Comparison of ENCODE assay signal across 8 mouse cellular contexts in genomic region chr5:123149451-123150400, GRCm38 (mm10). TPM values are rescaled to one million over a fixed set of nuclear protein-coding genes. Genes with fewer than 3 reads are reported as not detected.
DNase-seq lines count a peak whose midpoint lies in the region; ATAC-seq and TF ChIP-seq lines count a peak whose summit lies in the region.

No protein-coding gene starts in this region.

- TF ChIP-seq POLR2A in olfactory bulb, adult 2 months (IDR thresholded peaks at IDR 0.05; ENCODE audit: insufficient read depth, low read depth, low read length) = no peak

- peak; percentile 70 for ATAC-seq in frontal cortex, adult (ENCODE audit: low TSS enrichment)
- ATAC-seq in lung, embryonic 16.5 days (ENCODE audit: low read depth) = peak; percentile 88

- H3K4me3 ChIP-seq in hindbrain, embryonic 10.5 days = peak overlapping the region; percentile 46
- peak overlapping the region; percentile 46 for H3K4me3 ChIP-seq in lung, embryonic 16.5 days (ENCODE audit: low read length)
- peak overlapping the region; percentile 48 for H3K4me3 ChIP-seq in olfactory bulb, adult 2 months (ENCODE audit: insufficient read depth, low read depth, low read length)

- no peaks in the 10 kb centered on the region for H3K27me3 ChIP-seq in hindbrain, embryonic 10.5 days (ENCODE audit: insufficient read depth, poor library complexity, severe bottlenecking)
- no peaks in the 10 kb centered on the region for H3K27me3 ChIP-seq in lung, embryonic 16.5 days (ENCODE audit: control insufficient read depth, insufficient read depth, low read depth, low read length)

- peaks cover 100% of the 10 kb centered on the region for H3K36me3 ChIP-seq in hindbrain, embryonic 10.5 days
- peaks cover 45% of the 10 kb centered on the region for H3K36me3 ChIP-seq in lung, embryonic 16.5 days (ENCODE audit: control insufficient read depth, insufficient read depth, low read length)

- H3K4me1 ChIP-seq in hindbrain, embryonic 10.5 days (replicated peaks) = peaks cover 60% of the 10 kb centered on the region
- peaks cover 39% of the 10 kb centered on the region for H3K4me1 ChIP-seq in lung, embryonic 16.5 days (replicated peaks; ENCODE audit: control insufficient read depth, insufficient read depth, low read length)
- H3K4me1 ChIP-seq in olfactory bulb, adult 2 months (ENCODE audit: control insufficient read depth, insufficient read depth, low read length) = peaks cover 55% of the 10 kb centered on the region

- H3K4me2 ChIP-seq in lung, embryonic 16.5 days (ENCODE audit: low read depth, low read length) = peak overlapping the region; percentile 60

- DNase-seq in MN1 (ENCODE audit: low spot score) = peak; percentile 79
- peak; percentile 93 for DNase-seq in cerebellum, adult 9-10 months
- DNase-seq in hindbrain, embryonic 10.5 days (ENCODE audit: low spot score) = peak; percentile 91
- DNase-seq in layer of hippocampus, adult 9-11 months = peak; percentile 90
- peak; percentile 89 for DNase-seq in thymus, postnatal 0 days (ENCODE audit: low spot score)

- no peaks in the 10 kb centered on the region for H3K9me3 ChIP-seq in hindbrain, embryonic 10.5 days
- H3K9me3 ChIP-seq in lung, embryonic 16.5 days (ENCODE audit: control insufficient read depth, low read length) = no peaks in the 10 kb centered on the region

- peak; percentile 88 for TF ChIP-seq CTCF in olfactory bulb, adult 2 months (IDR thresholded peaks at IDR 0.05; ENCODE audit: insufficient read depth, low read depth, low read length)

- H3K9ac ChIP-seq in lung, embryonic 16.5 days (ENCODE audit: low read length) = peak overlapping the region; percentile 51; the same call in 1 of the 2 replicates

- WGBS in hindbrain, embryonic 10.5 days = 14% methylated on average over 19 of the region's 19 CpGs
- 3% methylated on average over 19 of the region's 19 CpGs for WGBS in lung, embryonic 16.5 days
- 3% methylated on average over 19 of the region's 19 CpGs for WGBS in olfactory bulb, adult 2 months

- H3K27ac ChIP-seq in hindbrain, embryonic 10.5 days = peak overlapping the region; percentile 54
- peak overlapping the region; percentile 52 for H3K27ac ChIP-seq in lung, embryonic 16.5 days (ENCODE audit: low read length)
- H3K27ac ChIP-seq in olfactory bulb, adult 2 months (ENCODE audit: insufficient read depth, low read depth, low read length) = no peak overlapping the region

RNA-seq across cellular contexts. Expression of gene Setd1b, which starts 7.7 kb away (rescaled TPM):
- 7.9 and 9.5 TPM in 2 replicates for polyA plus RNA-seq in hindbrain, embryonic 10.5 days (2016; fragmentation: Nextera tagmentation; extraction: Ambion mirVana)
- polyA plus RNA-seq in lung, embryonic 16.5 days (2015; fragmentation: Nextera tagmentation; extraction: Ambion mirVana) = 8.4 and 9.1 TPM in 2 replicates
- polyA plus RNA-seq in olfactory bulb, adult 2 months (2012; ENCODE audit: insufficient read depth, insufficient read length, low replicate concordance, missing spikeins) = not detected in 2 replicates
- 8.0 and 11.3 TPM in 2 replicates for polyA plus RNA-seq in thymus, postnatal 0 days (2015; fragmentation: Nextera tagmentation; extraction: Ambion mirVana)

RNA-seq across cellular contexts. Expression of gene Rhof, which starts 17.2 kb away (rescaled TPM):
- polyA plus RNA-seq in hindbrain, embryonic 10.5 days (2016; fragmentation: Nextera tagmentation; extraction: Ambion mirVana) = 1.9 and 2.2 TPM in 2 replicates
- 5.3 and 5.6 TPM in 2 replicates for polyA plus RNA-seq in lung, embryonic 16.5 days (2015; fragmentation: Nextera tagmentation; extraction: Ambion mirVana)
- polyA plus RNA-seq in olfactory bulb, adult 2 months (2012; ENCODE audit: insufficient read depth, insufficient read length, low replicate concordance, missing spikeins) = not detected in 2 replicates
- 10.4 and 11.1 TPM in 2 replicates for polyA plus RNA-seq in thymus, postnatal 0 days (2015; fragmentation: Nextera tagmentation; extraction: Ambion mirVana)

RNA-seq across cellular contexts. Expression of gene Psmd9, which starts 19.5 kb away (rescaled TPM):
- 77.7 and 86.3 TPM in 2 replicates for polyA plus RNA-seq in hindbrain, embryonic 10.5 days (2016; fragmentation: Nextera tagmentation; extraction: Ambion mirVana)
- polyA plus RNA-seq in lung, embryonic 16.5 days (2015; fragmentation: Nextera tagmentation; extraction: Ambion mirVana) = 87.0 and 91.8 TPM in 2 replicates
- not detected in 2 replicates for polyA plus RNA-seq in olfactory bulb, adult 2 months (2012; ENCODE audit: insufficient read depth, insufficient read length, low replicate concordance, missing spikeins)
- 77.6 and 94.1 TPM in 2 replicates for polyA plus RNA-seq in thymus, postnatal 0 days (2015; fragmentation: Nextera tagmentation; extraction: Ambion mirVana)

RNA-seq across cellular contexts. Expression of gene Hpd, which starts 32.8 kb away (rescaled TPM):
- not detected in 2 replicates for polyA plus RNA-seq in hindbrain, embryonic 10.5 days (2016; fragmentation: Nextera tagmentation; extraction: Ambion mirVana)
- polyA plus RNA-seq in lung, embryonic 16.5 days (2015; fragmentation: Nextera tagmentation; extraction: Ambion mirVana) = 0.18 and 0.91 TPM in 2 replicates
- not detected in 2 replicates for polyA plus RNA-seq in olfactory bulb, adult 2 months (2012; ENCODE audit: insufficient read depth, insufficient read length, low replicate concordance, missing spikeins)
- polyA plus RNA-seq in thymus, postnatal 0 days (2015; fragmentation: Nextera tagmentation; extraction: Ambion mirVana) = 0.64 TPM in 1 of 2 replicates, not detected in the other
